Mouse (Mus musculus): Measurements from ENCODE around the gene Clcnka.

GRCm38 (mm10) chr4:141398545-141398944, at the start of gene Clcnka:
- TF ChIP-seq CTCF (IDR thresholded peaks at IDR 0.05; ENCODE audit: borderline replicate concordance, insufficient read depth, low read length) (no peak), POLR2A (IDR thresholded peaks at IDR 0.05; ENCODE audit: low read depth, low read length) (no peak)
